Mouse (Mus musculus) embryonic facial prominence, embryonic 13.5 days (tissue): ENCODE results near the gene Sorl1. TPM values are rescaled to one million over a fixed set of nuclear protein-coding genes. Genes with fewer than 3 reads are reported as not detected.
"Not testable (repeated sequence)": the region's sequence is repeated elsewhere in the genome, so short reads cannot be mapped to it uniquely, and the experiment has no call there.

Experiments
- ATAC-seq: fragments of 200-750 bp; cut with Nextera tagmentation; 2 replicates; pipeline ENCODE4 v1.8.0; 2017; ENCODE audit warnings: low read depth; ENCODE audit not compliant: insufficient number of reproducible peaks, insufficient read depth, low FRiP score, low TSS enrichment
- H3K27ac ChIP-seq: fragments of 300-500 bp; sonication (generic); 2 replicates; pipeline ENCODE4 v1.5.1; 2015; ENCODE audit warnings: moderate library complexity, mild to moderate bottlenecking, inconsistent platforms
- H3K27me3 ChIP-seq: fragments of 300-500 bp; sonication (generic); 2 replicates; pipeline ENCODE4 v1.6.1; 2015; ENCODE audit warnings: mild to moderate bottlenecking, inconsistent platforms
- H3K36me3 ChIP-seq: fragments of 300-500 bp; sonication (generic); 2 replicates; pipeline ENCODE4 v1.6.1; 2015; ENCODE audit warnings: mild to moderate bottlenecking, inconsistent platforms
- H3K4me1 ChIP-seq: fragments of 300-500 bp; sonication (generic); 2 replicates; pipeline ENCODE4 v1.6.1; 2015; ENCODE audit warnings: inconsistent platforms
- H3K4me2 ChIP-seq: fragments of 300-500 bp; sonication (generic); 2 replicates; pipeline ENCODE4 v1.6.1; 2015; ENCODE audit warnings: moderate library complexity, mild to moderate bottlenecking, inconsistent platforms
- H3K4me3 ChIP-seq: fragments of 300-500 bp; sonication (generic); 2 replicates; pipeline ENCODE4 v1.5.1; 2015; ENCODE audit warnings: mild to moderate bottlenecking, inconsistent platforms
- H3K9ac ChIP-seq: fragments of 300-500 bp; sonication (generic); 2 replicates; pipeline ENCODE4 v1.6.1; 2015; ENCODE audit warnings: mild to moderate bottlenecking, inconsistent platforms
- H3K9me3 ChIP-seq: fragments of 300-500 bp; sonication (generic); 2 replicates; pipeline ENCODE4 v1.6.1; 2016; ENCODE audit warnings: inconsistent platforms
- WGBS: fragments of 180-500 bp; shearing (Covaris S2); methylation state at CpG from one replicate; pipeline ENCODE4 v1.1.7; 2015; ENCODE audit warnings: mixed read lengths; 5-methylcytosine and 5-hydroxymethylcytosine counted together
- polyA plus RNA-seq: library from polyadenylated mRNA; unstranded; fragments of >200 nt; fragmentation: Nextera tagmentation; extraction: Ambion mirVana; gene quantifications from 2 replicates; pipeline ENCODE4 v1.2.1, GENCODE M21; 2015

The Sorl1 gene
- polyA plus RNA-seq, 1 experiment from 2014 or later, result 6.6 TPM

DNA sequence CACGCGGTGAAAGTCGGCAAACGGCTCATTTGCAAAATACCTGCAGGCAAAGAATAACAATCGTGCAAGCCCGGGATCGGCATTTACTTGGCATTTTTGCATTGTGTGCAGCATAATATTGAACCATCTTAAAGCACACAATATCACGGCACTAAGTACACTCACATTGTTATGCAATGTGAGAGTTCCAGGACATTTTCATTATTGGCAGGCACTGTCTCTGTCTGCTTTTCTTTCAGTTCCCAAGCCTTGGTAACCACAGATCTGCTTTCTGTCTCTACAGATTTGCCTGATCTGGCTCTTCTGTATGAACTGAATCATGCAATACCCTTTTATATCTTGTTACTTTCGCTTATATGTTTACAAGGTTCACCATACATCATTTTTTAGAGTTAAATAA, 56.1 kb downstream of the Sorl1 start:
- ATAC-seq, result no peak
- WGBS, result 66% methylated on average over 9 of the region's 9 CpGs
- Histone ChIP-seq H3K36me3 (0 out of 2 replicates have a peak, but pooled peaks cover 8% of the 10 kb centered on the region), H3K4me1 (peaks cover 11% of the 10 kb centered on the region), H3K9me3 (no peaks in the 10 kb centered on the region), H3K27me3 (no peaks in the 10 kb centered on the region), H3K4me3 (no peak overlapping the region), H3K4me2 (no peak overlapping the region), H3K9ac (no peak overlapping the region), H3K27ac (no peak overlapping the region)

GRCm38 (mm10) chr9:42065756-42066155, 58.3 kb downstream of the Sorl1 start:
- 93% methylated on average over 1 of the region's 1 CpGs for WGBS

GRCm38 (mm10) chr9:42063391-42063790, 60.7 kb downstream of the Sorl1 start:
- Histone ChIP-seq H3K27me3 (no peaks in the 10 kb centered on the region), H3K9me3 (no peaks in the 10 kb centered on the region), H3K4me1 (peaks cover 25% of the 10 kb centered on the region), H3K9ac (no peak overlapping the region), H3K4me3 (no peak overlapping the region), H3K27ac (0 out of 2 replicates have a peak overlapping the region, but pooled peaks have one; percentile 13), H3K36me3 (no peaks in the 10 kb centered on the region), H3K4me2 (no peak overlapping the region)
- WGBS, result 43% methylated on average over 4 of the region's 4 CpGs
- no peak for ATAC-seq

More at GRCm38 (mm10) chr9:42065756-42066155, 58.3 kb downstream of the Sorl1 start:
- Histone ChIP-seq H3K4me2 (no peak overlapping the region), H3K27me3 (no peaks in the 10 kb centered on the region), H3K9me3 (no peaks in the 10 kb centered on the region), H3K27ac (no peak overlapping the region), H3K4me3 (no peak overlapping the region), H3K36me3 (0 out of 2 replicates have a peak, but pooled peaks cover 4% of the 10 kb centered on the region), H3K9ac (no peak overlapping the region), H3K4me1 (peaks cover 21% of the 10 kb centered on the region)
- no peak for ATAC-seq

DNA sequence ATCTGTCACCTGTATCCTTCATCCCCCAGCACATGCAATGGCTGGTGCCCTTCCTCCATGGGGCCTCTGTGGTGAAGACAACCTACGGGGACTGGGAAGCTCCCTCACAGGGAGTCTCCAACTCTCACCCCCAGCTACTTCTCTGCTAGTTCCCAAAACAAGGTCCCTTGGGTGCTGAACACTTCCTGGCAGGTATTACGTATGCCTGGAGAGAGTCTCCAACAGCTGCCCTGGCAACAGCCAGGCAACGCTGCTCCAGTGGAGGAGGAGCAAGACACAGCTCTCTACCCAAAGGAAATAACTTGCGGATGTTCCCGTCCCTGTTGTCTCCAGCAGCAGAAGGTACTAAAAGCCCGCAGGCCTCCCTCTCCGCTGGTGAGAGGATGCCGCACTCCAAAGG, 61.8 kb downstream of the Sorl1 start:
- Histone ChIP-seq H3K9ac (no peak overlapping the region), H3K36me3 (no peaks in the 10 kb centered on the region), H3K4me3 (no peak overlapping the region), H3K27ac (no peak overlapping the region), H3K27me3 (no peaks in the 10 kb centered on the region), H3K4me2 (no peak overlapping the region), H3K9me3 (no peaks in the 10 kb centered on the region), H3K4me1 (peaks cover 25% of the 10 kb centered on the region)
- ATAC-seq, result no peak
- 75% methylated on average over 8 of the region's 8 CpGs for WGBS

DNA sequence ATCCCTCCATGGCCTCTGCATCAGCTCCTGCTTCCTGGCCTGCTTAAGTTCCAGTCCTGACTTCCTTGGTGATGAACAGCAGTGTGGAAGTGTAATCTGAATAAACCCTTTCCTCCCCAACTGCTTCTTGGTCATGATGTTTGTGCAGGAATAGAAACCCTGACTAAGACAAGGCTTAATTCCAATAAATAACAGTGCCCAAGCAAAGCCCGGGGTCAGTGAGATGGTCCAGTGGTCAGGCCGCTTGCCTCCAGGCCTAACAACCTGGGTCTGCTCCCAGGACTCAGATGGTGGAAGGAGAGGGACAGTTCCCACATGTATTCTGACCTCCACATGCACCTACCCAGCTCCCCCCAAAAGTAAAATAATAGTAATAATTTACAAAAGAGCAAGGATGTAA, 65.1 kb downstream of the Sorl1 start:
- not testable (repeated sequence) for ATAC-seq, H3K4me2 ChIP-seq
- 86% methylated on average over 2 of the region's 2 CpGs for WGBS

DNA sequence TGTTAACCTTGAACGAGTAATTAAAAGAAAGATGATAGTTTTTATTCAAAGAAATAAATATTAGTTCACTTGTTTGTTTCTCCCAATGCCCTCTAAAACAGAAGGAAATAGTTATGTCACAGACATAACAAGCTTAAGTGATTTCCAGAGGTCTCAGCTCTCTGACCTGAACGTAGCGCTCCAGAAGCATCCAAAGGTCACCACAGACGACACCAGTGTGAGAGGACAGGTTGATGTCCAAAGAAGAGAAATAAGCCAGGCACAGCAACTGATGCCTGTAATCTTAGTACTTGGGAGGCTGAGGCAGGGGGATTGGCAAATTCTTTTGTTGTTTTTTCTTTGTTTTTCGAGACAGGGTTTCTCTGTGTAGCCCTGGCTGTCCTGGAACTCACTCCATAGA, 67.5 kb downstream of the Sorl1 start:
- Histone ChIP-seq H3K36me3 (0 out of 2 replicates have a peak, but pooled peaks cover 5% of the 10 kb centered on the region), H3K4me2 (no peak overlapping the region), H3K9me3 (no peaks in the 10 kb centered on the region), H3K4me3 (no peak overlapping the region), H3K9ac (no peak overlapping the region), H3K4me1 (peaks cover 36% of the 10 kb centered on the region), H3K27me3 (no peaks in the 10 kb centered on the region; the same call in 1 of the 2 replicates), H3K27ac (no peak overlapping the region)
- WGBS, result 77% methylated on average over 5 of the region's 5 CpGs
- no peak for ATAC-seq

More for the DNA sequence above, 65.1 kb downstream of the Sorl1 start:
- not testable (repeated sequence) for H3K9me3 ChIP-seq, H3K4me3 ChIP-seq, H3K36me3 ChIP-seq, H3K9ac ChIP-seq, H3K27ac ChIP-seq, H3K27me3 ChIP-seq
- peaks cover 41% of the 10 kb centered on the region for H3K4me1 ChIP-seq

DNA sequence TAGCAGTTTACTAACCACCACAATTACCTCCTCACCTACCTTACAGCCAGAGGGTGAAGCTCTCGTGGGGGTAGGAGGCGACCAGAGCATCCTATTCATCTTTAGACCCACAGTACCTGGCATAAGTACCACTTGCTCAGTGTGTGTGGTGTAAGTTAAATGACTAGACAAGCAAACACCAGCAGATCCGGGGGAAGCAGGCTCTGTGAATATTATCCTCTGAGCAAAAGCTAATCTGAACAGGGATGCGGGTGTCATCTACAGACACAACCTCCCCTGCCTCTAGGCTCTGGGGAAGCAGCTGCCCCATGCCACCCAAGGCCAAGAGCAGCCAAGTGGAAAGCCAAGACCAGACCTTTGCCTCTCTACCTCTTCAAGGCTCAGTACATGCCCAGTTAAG, 68.7 kb downstream of the Sorl1 start:
- H3K9me3 ChIP-seq, result 0 out of 2 replicates have a peak, but pooled peaks cover 3% of the 10 kb centered on the region
- H3K4me1 ChIP-seq, result peaks cover 35% of the 10 kb centered on the region
- no peak overlapping the region for H3K4me2 ChIP-seq
- H3K4me3 ChIP-seq, result no peak overlapping the region
- 0 out of 2 replicates have a peak, but pooled peaks cover 9% of the 10 kb centered on the region for H3K36me3 ChIP-seq
- H3K27ac ChIP-seq, result no peak overlapping the region
- WGBS, result 76% methylated on average over 4 of the region's 4 CpGs
- H3K27me3 ChIP-seq, result no peaks in the 10 kb centered on the region; the same call in 1 of the 2 replicates
- H3K9ac ChIP-seq, result no peak overlapping the region
- no peak for ATAC-seq

GRCm38 (mm10) chr9:42054339-42055272, 69.5 kb downstream of the Sorl1 start:
- Histone ChIP-seq H3K4me1 (peaks cover 32% of the 10 kb centered on the region), H3K9me3 (0 out of 2 replicates have a peak, but pooled peaks cover 3% of the 10 kb centered on the region), H3K27ac (no peak overlapping the region), H3K4me2 (no peak overlapping the region), H3K4me3 (no peak overlapping the region), H3K36me3 (0 out of 2 replicates have a peak, but pooled peaks cover 10% of the 10 kb centered on the region), H3K27me3 (no peaks in the 10 kb centered on the region; the same call in 1 of the 2 replicates), H3K9ac (no peak overlapping the region)
- 72% methylated on average over 20 of the region's 20 CpGs for WGBS
- ATAC-seq, result no peak

DNA sequence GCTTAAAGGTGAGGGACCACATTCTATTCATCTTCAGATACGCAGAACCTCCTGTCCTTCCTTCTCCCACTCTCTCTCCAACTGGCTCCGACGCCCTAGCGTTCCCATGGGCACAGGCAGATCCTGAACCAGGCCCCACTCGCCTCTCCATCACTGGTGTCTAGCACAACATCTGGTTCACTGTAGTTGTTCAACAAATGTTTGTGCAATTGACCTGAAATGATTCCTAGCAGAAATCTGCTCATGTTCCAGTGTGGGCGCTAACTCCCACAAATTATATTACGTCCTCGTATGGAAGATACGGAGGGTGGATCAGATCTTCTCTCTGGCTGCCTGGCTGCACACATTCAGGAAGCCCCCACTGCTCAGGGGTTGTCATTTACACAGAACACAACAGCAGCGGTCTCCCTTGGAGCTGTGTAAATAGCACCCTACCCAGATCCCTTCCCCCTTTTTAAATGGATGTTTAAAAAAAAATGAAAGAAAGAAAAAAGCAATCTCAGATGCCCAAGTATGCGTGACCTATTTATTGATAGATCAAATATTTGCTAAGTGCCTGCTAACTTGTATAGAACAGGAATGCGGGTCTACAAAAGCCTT, 70.4 kb downstream of the Sorl1 start:
- no peak for ATAC-seq
- no peak overlapping the region for H3K4me2 ChIP-seq
- peak overlapping the region; percentile 67; the same call in 1 of the 2 replicates for H3K27ac ChIP-seq
- peaks cover 32% of the 10 kb centered on the region for H3K4me1 ChIP-seq
- H3K9ac ChIP-seq, result no peak overlapping the region
- 0 out of 2 replicates have a peak, but pooled peaks cover 3% of the 10 kb centered on the region for H3K9me3 ChIP-seq
- 0 out of 2 replicates have a peak, but pooled peaks cover 10% of the 10 kb centered on the region for H3K36me3 ChIP-seq
- WGBS, result 64% methylated on average over 12 of the region's 12 CpGs
- no peak overlapping the region for H3K4me3 ChIP-seq
- no peaks in the 10 kb centered on the region; the same call in 1 of the 2 replicates for H3K27me3 ChIP-seq

DNA sequence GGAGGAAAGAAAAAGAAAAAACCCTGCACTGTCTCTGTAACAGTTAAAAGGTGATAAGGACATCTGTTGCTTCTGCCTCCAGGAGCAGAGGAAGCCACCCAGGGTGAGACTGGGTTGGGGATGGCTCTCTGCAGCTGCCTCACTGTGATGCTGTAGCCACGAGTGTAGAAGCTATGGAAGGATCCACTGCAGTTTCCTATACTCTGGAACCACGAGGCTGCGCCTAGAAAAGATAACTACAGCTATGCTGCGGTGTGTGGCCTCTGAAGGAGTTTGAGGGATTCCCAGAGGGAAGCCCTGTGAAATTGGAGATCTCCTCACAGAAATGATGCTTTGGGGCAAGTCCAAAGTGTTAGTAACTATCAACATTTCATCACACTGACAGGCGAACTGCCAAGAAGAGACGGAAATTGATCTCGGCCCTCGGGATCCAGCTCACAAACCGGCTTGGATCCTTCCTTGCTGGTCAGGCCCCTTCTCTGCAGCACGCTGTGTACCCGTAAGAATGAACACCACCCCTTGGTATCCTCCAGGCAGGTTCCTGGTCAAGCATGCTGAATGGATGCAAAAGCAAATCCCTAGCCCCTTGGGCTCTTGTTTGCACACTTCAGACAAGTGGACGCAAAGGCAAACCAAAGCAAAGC, 71.3 kb downstream of the Sorl1 start:
- Histone ChIP-seq H3K4me1 (peaks cover 32% of the 10 kb centered on the region), H3K4me2 (no peak overlapping the region), H3K27ac (peak overlapping the region; percentile 67), H3K9me3 (0 out of 2 replicates have a peak, but pooled peaks cover 3% of the 10 kb centered on the region), H3K27me3 (no peaks in the 10 kb centered on the region; the same call in 1 of the 2 replicates), H3K36me3 (0 out of 2 replicates have a peak, but pooled peaks cover 10% of the 10 kb centered on the region), H3K9ac (no peak overlapping the region), H3K4me3 (no peak overlapping the region)
- ATAC-seq, result no peak
- WGBS, result 28% methylated on average over 12 of the region's 12 CpGs

GRCm38 (mm10) chr9:42048542-42048941, 75.6 kb downstream of the Sorl1 start:
- no peak for ATAC-seq
- no peaks in the 10 kb centered on the region for H3K27me3 ChIP-seq
- 41% methylated on average over 2 of the region's 2 CpGs for WGBS

More at GRCm38 (mm10) chr9:42048542-42048941, 75.6 kb downstream of the Sorl1 start:
- H3K36me3 ChIP-seq, result peaks cover 15% of the 10 kb centered on the region
- no peak overlapping the region for H3K4me3 ChIP-seq
- H3K4me1 ChIP-seq, result peaks cover 12% of the 10 kb centered on the region
- H3K4me2 ChIP-seq, result no peak overlapping the region
- H3K9ac ChIP-seq, result no peak overlapping the region
- H3K9me3 ChIP-seq, result 0 out of 2 replicates have a peak, but pooled peaks cover 3% of the 10 kb centered on the region
- H3K27ac ChIP-seq, result no peak overlapping the region
